Mouse (Mus musculus): Measurements from ENCODE around the gene Cysrt1. TPM values are rescaled to one million over a fixed set of nuclear protein-coding genes. Genes with fewer than 3 reads are reported as not detected.

Cysrt1 gene
- polyA plus RNA-seq, 1 experiment from 2014 or later, result not detected

DNA sequence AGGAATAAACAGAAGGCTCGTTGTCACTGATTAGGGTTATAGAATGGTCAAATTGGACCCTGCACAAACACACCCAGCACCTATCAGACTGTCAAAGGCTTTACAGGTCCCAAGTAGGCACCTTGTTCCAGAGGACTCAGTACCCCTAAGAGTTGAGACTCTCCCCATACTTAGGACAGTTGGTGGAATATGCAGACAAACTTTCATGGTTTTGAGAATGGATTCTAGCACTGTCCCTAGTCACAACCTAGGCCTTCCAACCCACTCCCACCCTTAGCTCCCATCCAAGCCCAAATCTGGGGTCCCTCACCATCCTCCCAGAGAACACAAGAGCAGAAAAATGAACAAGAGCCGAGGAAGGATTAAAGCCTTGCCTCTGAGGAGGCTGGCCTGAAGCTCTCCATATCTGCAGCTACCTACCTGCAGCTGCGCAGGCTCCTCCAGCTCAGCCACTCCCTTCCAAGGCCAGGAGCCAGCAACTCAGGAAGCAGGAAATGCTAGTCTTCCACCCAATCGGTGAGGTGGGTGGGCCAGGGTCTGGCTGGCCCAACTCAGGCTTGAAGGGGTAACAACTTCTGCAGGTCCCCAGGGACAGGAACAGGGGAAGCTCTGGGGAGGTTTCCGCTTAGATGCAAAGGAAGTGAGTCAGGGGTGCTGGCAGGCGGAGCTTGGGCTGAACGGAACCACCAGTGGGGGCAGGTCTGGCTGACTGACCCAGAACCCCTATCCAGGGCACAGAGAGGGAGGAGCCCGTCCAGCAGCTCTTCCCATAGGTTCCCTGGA lies 45.9 kb downstream of the Cysrt1 start, which contains the start of gene Tor4a:
Tor4a (minus strand) TSS at position 715 of the 783 bp plus-strand sequence.
- 0 out of 2 replicates have a peak within 1 kb of the TSS, but pooled peaks have one; percentile 14 for H3K9ac ChIP-seq (replicated peaks)
- H3K4me2 ChIP-seq (replicated peaks), result 0 out of 2 replicates have a peak within 1 kb of the TSS, but pooled peaks have one; percentile 3
- H3K36me3 ChIP-seq, result peaks cover 34% of the 10 kb centered on the region
- WGBS, result 15% methylated on average over 8 of the region's 8 CpGs
- peaks cover 43% of the 10 kb centered on the region for H3K27me3 ChIP-seq
- no peaks in the 10 kb centered on the region for H3K9me3 ChIP-seq
- no peak for ATAC-seq
- H3K4me3 ChIP-seq (replicated peaks), result no peak within 1 kb of the TSS
- no peak within 1 kb of the TSS for H3K27ac ChIP-seq
- peaks cover 9% of the 10 kb centered on the region; the same call in 1 of the 2 replicates for H3K4me1 ChIP-seq (replicated peaks)

DNA sequence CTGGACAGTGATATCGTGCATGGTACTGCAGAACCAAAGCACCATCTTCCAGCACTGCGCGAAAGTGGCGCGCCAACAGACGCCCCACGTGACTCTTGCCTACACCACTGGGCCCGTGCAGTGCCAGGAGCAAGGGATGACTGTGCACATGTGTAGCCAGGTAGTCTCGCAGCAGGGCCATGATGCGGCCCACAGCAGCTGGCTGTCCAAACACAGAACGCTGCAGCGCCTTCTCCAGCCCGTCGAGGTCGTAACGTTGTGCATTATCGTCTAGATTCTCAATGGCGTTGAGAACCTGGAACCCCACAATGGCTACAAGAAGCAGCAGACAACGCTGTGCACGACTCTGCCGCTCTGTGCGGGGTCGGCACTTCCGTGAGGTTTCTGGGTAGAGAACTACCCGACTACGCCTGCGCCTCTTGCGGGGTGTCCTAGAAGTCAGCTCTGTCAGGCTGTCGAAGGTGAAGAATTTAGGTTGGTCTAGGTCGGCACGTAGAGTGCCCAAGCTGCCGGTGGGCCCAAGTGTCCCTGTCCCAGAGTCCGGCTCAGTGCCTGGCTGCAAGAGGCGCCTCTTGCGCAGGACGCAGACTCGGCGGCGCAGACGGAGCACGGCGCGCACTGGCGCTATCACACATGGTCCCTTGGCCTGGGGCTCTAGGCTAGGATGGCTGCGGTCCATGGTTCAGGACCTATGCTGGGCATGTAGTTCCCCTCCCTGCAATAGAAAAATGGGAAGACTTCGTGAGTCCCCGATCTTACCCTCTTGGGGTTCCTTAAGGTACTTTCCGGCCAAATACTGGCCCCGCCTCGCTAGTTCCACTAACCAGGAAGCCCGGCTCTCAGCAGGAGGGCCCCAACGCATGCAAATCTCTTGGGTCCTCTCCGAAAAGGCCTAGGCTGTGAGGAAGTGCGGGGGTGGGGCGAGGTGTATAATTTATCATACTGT lies 46.8 kb downstream of the Cysrt1 start:
- Histone ChIP-seq H3K9ac (replicated peaks) (no peak overlapping the region), H3K4me2 (replicated peaks) (0 out of 2 replicates have a peak overlapping the region, but pooled peaks have one; percentile 3), H3K27ac (no peak overlapping the region), H3K36me3 (peaks cover 25% of the 10 kb centered on the region), H3K27me3 (peaks cover 43% of the 10 kb centered on the region), H3K9me3 (no peaks in the 10 kb centered on the region), H3K4me1 (replicated peaks) (peaks cover 9% of the 10 kb centered on the region; the same call in 1 of the 2 replicates), H3K4me3 (replicated peaks) (no peak overlapping the region)
- WGBS, result 22% methylated on average over 55 of the region's 55 CpGs
- ATAC-seq, result no peak

DNA sequence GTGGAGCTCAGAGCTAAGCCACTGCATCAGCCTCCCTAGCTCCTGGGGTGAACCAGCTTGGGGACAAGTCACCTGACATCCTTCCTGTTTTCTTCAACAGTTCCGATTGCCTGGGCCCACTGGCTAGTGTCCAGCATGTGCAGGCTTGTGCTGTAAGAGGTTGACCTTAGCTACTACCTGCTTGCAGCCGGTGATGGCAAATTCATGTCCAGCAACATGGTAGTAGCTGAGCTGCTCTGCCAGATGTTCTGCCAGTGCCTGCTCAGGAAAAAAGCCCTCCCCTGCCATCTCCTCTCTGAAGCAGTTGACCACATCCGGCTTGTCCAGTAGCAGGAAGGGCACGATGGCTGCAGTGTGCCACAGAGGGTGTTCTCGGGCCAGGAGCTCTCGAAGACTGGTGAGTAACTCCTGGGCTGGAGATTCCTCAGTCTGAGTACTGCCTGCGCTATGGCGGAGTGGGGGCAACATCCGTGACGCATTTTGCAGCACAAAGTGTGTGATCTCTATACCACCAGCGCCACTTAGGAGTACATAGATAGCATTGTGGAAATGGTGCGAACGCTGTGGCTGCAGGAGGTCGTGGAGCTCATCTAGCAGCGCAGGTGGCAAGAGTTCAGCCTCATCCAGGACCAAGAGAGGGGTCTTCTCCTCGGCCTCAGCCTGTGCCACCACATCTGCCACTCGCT lies 47.6 kb downstream of the Cysrt1 start:
- no peak overlapping the region for H3K9ac ChIP-seq (replicated peaks)
- ATAC-seq, result no peak
- H3K36me3 ChIP-seq, result peaks cover 16% of the 10 kb centered on the region
- H3K27ac ChIP-seq, result no peak overlapping the region
- H3K4me2 ChIP-seq (replicated peaks), result no peak overlapping the region
- no peaks in the 10 kb centered on the region for H3K9me3 ChIP-seq
- H3K4me1 ChIP-seq (replicated peaks), result peaks cover 9% of the 10 kb centered on the region; the same call in 1 of the 2 replicates
- WGBS, result 83% methylated on average over 17 of the region's 17 CpGs
- no peak overlapping the region for H3K4me3 ChIP-seq (replicated peaks)
- peaks cover 43% of the 10 kb centered on the region for H3K27me3 ChIP-seq

DNA sequence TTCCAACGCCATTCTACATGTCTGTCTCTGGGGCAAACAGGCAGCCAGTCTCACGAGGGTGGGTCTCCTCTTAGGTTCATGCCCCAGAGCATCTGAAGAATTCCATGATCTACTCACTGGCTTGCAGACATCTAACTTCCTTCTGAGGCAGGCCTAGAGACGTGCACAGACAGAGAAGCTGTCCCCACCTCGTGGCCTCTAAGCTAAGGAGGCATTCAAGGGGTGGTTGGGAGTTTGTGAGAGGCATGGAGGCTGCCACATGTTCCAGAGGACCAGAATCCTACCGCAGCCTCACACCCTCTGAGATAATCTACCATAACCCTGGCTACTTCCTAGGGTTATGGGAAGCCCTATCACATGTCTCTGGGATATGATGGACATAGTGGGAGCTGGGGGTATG lies 48.2 kb downstream of the Cysrt1 start:
- 77% methylated on average over 5 of the region's 5 CpGs for WGBS
- Histone ChIP-seq H3K9ac (replicated peaks) (no peak overlapping the region), H3K4me3 (replicated peaks) (no peak overlapping the region), H3K4me2 (replicated peaks) (no peak overlapping the region), H3K36me3 (peaks cover 11% of the 10 kb centered on the region), H3K4me1 (replicated peaks) (peaks cover 9% of the 10 kb centered on the region; the same call in 1 of the 2 replicates), H3K9me3 (no peaks in the 10 kb centered on the region), H3K27me3 (peaks cover 43% of the 10 kb centered on the region), H3K27ac (no peak overlapping the region)
- ATAC-seq, result no peak

DNA sequence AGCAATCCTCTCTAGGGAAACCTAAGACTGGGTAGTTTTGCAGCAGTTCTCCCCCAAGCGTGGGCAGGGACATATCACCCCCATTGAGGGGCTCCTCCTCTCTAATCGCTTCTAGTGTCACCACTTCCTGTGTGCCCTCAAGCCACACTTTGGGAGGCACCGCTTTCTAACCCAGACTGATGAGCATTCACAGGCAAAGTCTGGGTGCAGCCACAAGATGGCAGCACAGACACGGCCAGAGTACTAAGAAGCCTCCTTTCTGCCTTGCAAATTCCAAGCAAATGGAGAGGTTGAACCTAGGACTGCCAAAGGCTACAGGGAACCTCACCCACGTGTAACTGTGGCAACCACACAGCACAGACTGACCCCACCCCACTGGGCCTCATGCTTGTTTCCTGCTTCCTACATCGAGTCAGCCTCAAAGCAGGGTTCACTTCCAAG lies 48.9 kb downstream of the Cysrt1 start:
- H3K4me2 ChIP-seq (replicated peaks), result no peak overlapping the region
- no peak overlapping the region for H3K9ac ChIP-seq (replicated peaks)
- H3K9me3 ChIP-seq, result no peaks in the 10 kb centered on the region
- peak; percentile 81 for ATAC-seq
- H3K4me1 ChIP-seq (replicated peaks), result peaks cover 9% of the 10 kb centered on the region; the same call in 1 of the 2 replicates
- H3K4me3 ChIP-seq (replicated peaks), result no peak overlapping the region
- no peak overlapping the region for H3K27ac ChIP-seq
- peaks cover 43% of the 10 kb centered on the region for H3K27me3 ChIP-seq
- 1% methylated on average over 6 of the region's 6 CpGs for WGBS
- H3K36me3 ChIP-seq, result peaks cover 6% of the 10 kb centered on the region

Other genes starting within 250 kb of the Cysrt1 start
- 110 and 115 TPM in 2 replicates for gene Nsmf, start 188.1 kb downstream of the Cysrt1 start, polyA plus RNA-seq (2015; fragmentation: Nextera tagmentation; extraction: Ambion mirVana)
- not detected in 2 replicates for gene Entpd8, start 162.1 kb downstream of the Cysrt1 start, polyA plus RNA-seq (2015; fragmentation: Nextera tagmentation; extraction: Ambion mirVana)
- 0.16 TPM in 1 of 2 replicates, not detected in the other for gene Noxa1, start 147.3 kb downstream of the Cysrt1 start, polyA plus RNA-seq (2015; fragmentation: Nextera tagmentation; extraction: Ambion mirVana)
- gene Nrarp, start 61.7 kb downstream of the Cysrt1 start, polyA plus RNA-seq (2015; fragmentation: Nextera tagmentation; extraction: Ambion mirVana), result 26.8 and 33.9 TPM in 2 replicates
- 1.1 and 1.2 TPM in 2 replicates for gene Tor4a, start 45.6 kb downstream of the Cysrt1 start, polyA plus RNA-seq (2015; fragmentation: Nextera tagmentation; extraction: Ambion mirVana)
- gene Nelfb, start 31.0 kb downstream of the Cysrt1 start, polyA plus RNA-seq (2015; fragmentation: Nextera tagmentation; extraction: Ambion mirVana), result 113 and 117 TPM in 2 replicates
- gene Stpg3, start 27.8 kb downstream of the Cysrt1 start, polyA plus RNA-seq (2015; fragmentation: Nextera tagmentation; extraction: Ambion mirVana), result not detected in 2 replicates
- 0.89 TPM in 1 of 2 replicates, not detected in the other for gene Fam166a, start 23.7 kb downstream of the Cysrt1 start, polyA plus RNA-seq (2015; fragmentation: Nextera tagmentation; extraction: Ambion mirVana)
- 362 and 392 TPM in 2 replicates for gene Tubb4b, start 17.8 kb downstream of the Cysrt1 start, polyA plus RNA-seq (2015; fragmentation: Nextera tagmentation; extraction: Ambion mirVana)
- gene Slc34a3, start 8.1 kb downstream of the Cysrt1 start, polyA plus RNA-seq (2015; fragmentation: Nextera tagmentation; extraction: Ambion mirVana), result not detected in 2 replicates
- not detected in 2 replicates for gene Rnf224, start 5.7 kb downstream of the Cysrt1 start, polyA plus RNA-seq (2015; fragmentation: Nextera tagmentation; extraction: Ambion mirVana)
- 64.5 and 73.2 TPM in 2 replicates for gene Rnf208, start 197 bp downstream of the Cysrt1 start, polyA plus RNA-seq (2015; fragmentation: Nextera tagmentation; extraction: Ambion mirVana)
- 4.9 and 5.1 TPM in 2 replicates for gene AL732309.1, start 4.4 kb upstream of the Cysrt1 start, polyA plus RNA-seq (2015; fragmentation: Nextera tagmentation; extraction: Ambion mirVana)
- 18.6 and 19.6 TPM in 2 replicates for gene Tmem203, start 13.0 kb upstream of the Cysrt1 start, polyA plus RNA-seq (2015; fragmentation: Nextera tagmentation; extraction: Ambion mirVana)
- gene Tprn, start 20.2 kb upstream of the Cysrt1 start, polyA plus RNA-seq (2015; fragmentation: Nextera tagmentation; extraction: Ambion mirVana), result 11.4 and 13.3 TPM in 2 replicates
- gene Ssna1, start 30.0 kb upstream of the Cysrt1 start, polyA plus RNA-seq (2015; fragmentation: Nextera tagmentation; extraction: Ambion mirVana), result 205 and 216 TPM in 2 replicates
- 147 and 149 TPM in 2 replicates for gene Anapc2, start 30.0 kb upstream of the Cysrt1 start, polyA plus RNA-seq (2015; fragmentation: Nextera tagmentation; extraction: Ambion mirVana)
- gene Tmem210, start 45.7 kb upstream of the Cysrt1 start, polyA plus RNA-seq (2015; fragmentation: Nextera tagmentation; extraction: Ambion mirVana), result not detected in 2 replicates
- 0.27 TPM in 1 of 2 replicates, not detected in the other for gene Lrrc26, start 47.5 kb upstream of the Cysrt1 start, polyA plus RNA-seq (2015; fragmentation: Nextera tagmentation; extraction: Ambion mirVana)
- gene Grin1, start 76.7 kb upstream of the Cysrt1 start, polyA plus RNA-seq (2015; fragmentation: Nextera tagmentation; extraction: Ambion mirVana), result 17.5 and 19.0 TPM in 2 replicates
- gene Man1b1, start 89.9 kb upstream of the Cysrt1 start, polyA plus RNA-seq (2015; fragmentation: Nextera tagmentation; extraction: Ambion mirVana), result 60.0 and 66.4 TPM in 2 replicates
- gene Dpp7, start 113.9 kb upstream of the Cysrt1 start, polyA plus RNA-seq (2015; fragmentation: Nextera tagmentation; extraction: Ambion mirVana), result 19.9 and 23.7 TPM in 2 replicates
- 3.9 and 4.4 TPM in 2 replicates for gene Uap1l1, start 123.2 kb upstream of the Cysrt1 start, polyA plus RNA-seq (2015; fragmentation: Nextera tagmentation; extraction: Ambion mirVana)
- 23.1 and 25.5 TPM in 2 replicates for gene Sapcd2, start 129.9 kb upstream of the Cysrt1 start, polyA plus RNA-seq (2015; fragmentation: Nextera tagmentation; extraction: Ambion mirVana)
- gene Entpd2, start 153.4 kb upstream of the Cysrt1 start, polyA plus RNA-seq (2015; fragmentation: Nextera tagmentation; extraction: Ambion mirVana), result 0.62 and 1.0 TPM in 2 replicates
- gene Npdc1, start 156.9 kb upstream of the Cysrt1 start, polyA plus RNA-seq (2015; fragmentation: Nextera tagmentation; extraction: Ambion mirVana), result 380 and 389 TPM in 2 replicates
- 0.49 TPM in 1 of 2 replicates, not detected in the other for gene Fut7, start 180.8 kb upstream of the Cysrt1 start, polyA plus RNA-seq (2015; fragmentation: Nextera tagmentation; extraction: Ambion mirVana)
- gene Abca2, start 186.3 kb upstream of the Cysrt1 start, polyA plus RNA-seq (2015; fragmentation: Nextera tagmentation; extraction: Ambion mirVana), result 10.2 and 11.1 TPM in 2 replicates
- gene Clic3, start 214.4 kb upstream of the Cysrt1 start, polyA plus RNA-seq (2015; fragmentation: Nextera tagmentation; extraction: Ambion mirVana), result 2.7 and 4.0 TPM in 2 replicates
- gene Paxx, start 218.6 kb upstream of the Cysrt1 start, polyA plus RNA-seq (2015; fragmentation: Nextera tagmentation; extraction: Ambion mirVana), result 85.7 and 92.1 TPM in 2 replicates
- gene Ptgds, start 227.6 kb upstream of the Cysrt1 start, polyA plus RNA-seq (2015; fragmentation: Nextera tagmentation; extraction: Ambion mirVana), result 48.6 and 80.5 TPM in 2 replicates